Mouse (Mus musculus) layer of hippocampus, postnatal 14 days (tissue): Measurements from ENCODE around the gene Olfr960. TPM values are rescaled to one million over a fixed set of nuclear protein-coding genes. Genes with fewer than 3 reads are reported as not detected.

ENCODE experiments used
- DNase-seq, 2 experiments: peaks; one replicate each; pipeline ENCODE4 v3.0.0; 2021 to 2022; ENCODE audit warnings: low spot score in 2 of 2, mixed read lengths in 1 of 2
- long read RNA-seq, 2 experiments: library from polyadenylated mRNA; stranded (forward); transcript quantifications; one replicate each; pipeline ENCODE4 v2.0.0; 2021
- total RNA-seq, 2 experiments: library from RNA; stranded (reverse); gene quantifications; 2 replicates each; pipeline ENCODE4 v1.2.3; 2021

The Olfr960 gene
- not detected for total RNA-seq
- long read RNA-seq, experiment 1, result 0 reads
- long read RNA-seq, experiment 2, result 0 reads

- DNase-seq, result no peak
Observed at GRCm38 (mm10) chr9:39621073-39621472, at the start of gene Olfr960. Gene Olfr960 (plus strand): TSS chr9:39621373.

- DNase-seq, result no peak
Observed at GRCm38 (mm10) chr9:39575469-39575868, 45.7 kb upstream of the Olfr960 start, which contains the start of gene Olfr959. Gene Olfr959 (minus strand): TSS chr9:39575569.

DNA sequence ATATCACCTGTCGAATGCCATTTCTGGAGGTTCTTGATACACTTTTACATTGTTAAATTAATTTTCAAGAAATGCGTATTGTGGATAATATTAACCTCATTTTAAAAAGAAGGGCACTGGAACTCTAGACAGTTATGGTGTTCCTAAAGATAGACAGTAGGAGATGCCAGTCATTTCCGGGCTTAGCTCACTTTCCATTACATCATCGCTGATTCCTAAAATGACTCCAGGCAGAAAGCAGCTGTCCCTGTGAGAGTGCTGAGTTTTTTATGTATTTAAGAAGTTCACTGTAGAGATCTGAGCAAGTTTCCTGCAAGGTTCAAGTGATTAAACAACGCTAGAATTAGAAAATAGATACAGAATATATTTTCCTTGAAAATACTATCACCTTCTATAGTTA is 44.1 kb upstream of the Olfr960 start:
- no peak for DNase-seq

GRCm38 (mm10) chr9:39602536-39603332 is 18.4 kb upstream of the Olfr960 start:
- DNase-seq, result peak; percentile 26 to 49

DNA sequence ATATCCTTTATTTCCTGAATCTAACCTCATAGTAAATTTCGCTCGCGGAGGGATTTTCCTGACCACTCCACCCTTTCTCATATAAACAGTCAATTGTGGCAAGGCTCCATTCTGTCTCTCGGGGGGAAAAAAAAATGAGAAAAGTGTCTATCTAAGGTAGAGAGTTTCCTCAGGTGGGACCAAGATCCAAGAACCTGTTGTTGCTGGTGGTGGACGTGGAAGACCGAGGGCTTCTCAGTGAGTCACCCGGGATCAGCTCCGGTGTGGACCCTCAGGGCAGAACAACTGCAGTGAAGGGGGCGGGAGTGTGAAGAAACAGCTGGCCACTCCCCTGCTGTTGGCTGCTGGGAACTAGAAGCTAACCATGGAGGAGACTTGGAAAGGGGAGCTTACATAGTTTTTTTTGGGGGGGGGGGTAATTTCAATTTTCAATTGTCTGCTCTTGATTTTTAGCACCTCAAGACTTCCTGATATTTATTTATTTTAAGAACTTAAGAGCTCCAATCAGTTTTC is 17.8 kb upstream of the Olfr960 start:
- no peak for DNase-seq

- peak in 1 of 2 experiments; percentile 9 for DNase-seq
Observed at GRCm38 (mm10) chr9:39603999-39604453, 17.1 kb upstream of the Olfr960 start, which contains the start of gene AW551984. Gene AW551984 (minus strand): TSS chr9:39604403.

GRCm38 (mm10) chr9:39608497-39608896 is 12.7 kb upstream of the Olfr960 start:
- DNase-seq, result no peak

DNA sequence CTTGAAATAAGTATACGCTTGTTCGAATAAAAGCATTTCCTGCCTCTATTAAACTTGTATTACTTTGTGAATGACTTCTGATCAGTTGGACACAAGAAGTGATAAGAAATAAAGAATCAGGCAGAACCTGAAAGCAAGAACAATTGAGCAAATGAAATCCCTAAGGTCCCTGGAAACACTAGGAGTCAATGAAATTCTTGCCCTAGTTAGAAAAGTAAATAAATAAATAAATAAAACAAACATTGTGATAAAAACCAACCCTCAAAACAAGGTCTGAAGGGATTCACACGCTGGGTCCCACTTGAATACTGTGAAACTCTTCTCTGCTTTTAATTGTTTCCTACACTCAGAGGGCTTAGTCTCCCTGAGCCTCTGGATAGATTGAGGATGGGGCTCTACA is 10.8 kb upstream of the Olfr960 start, which contains the start of gene Olfr148:
TSS of gene Olfr148 (plus strand) at position 301 of the 400 bp plus-strand sequence.
- DNase-seq, result no peak

- peak in 1 of 2 experiments; percentile 49 for DNase-seq
Observed at GRCm38 (mm10) chr9:39611953-39612352, 9.2 kb upstream of the Olfr960 start.

- no peak for DNase-seq
Observed at GRCm38 (mm10) chr9:39623783-39624182, 2.6 kb downstream of the Olfr960 start.

DNA sequence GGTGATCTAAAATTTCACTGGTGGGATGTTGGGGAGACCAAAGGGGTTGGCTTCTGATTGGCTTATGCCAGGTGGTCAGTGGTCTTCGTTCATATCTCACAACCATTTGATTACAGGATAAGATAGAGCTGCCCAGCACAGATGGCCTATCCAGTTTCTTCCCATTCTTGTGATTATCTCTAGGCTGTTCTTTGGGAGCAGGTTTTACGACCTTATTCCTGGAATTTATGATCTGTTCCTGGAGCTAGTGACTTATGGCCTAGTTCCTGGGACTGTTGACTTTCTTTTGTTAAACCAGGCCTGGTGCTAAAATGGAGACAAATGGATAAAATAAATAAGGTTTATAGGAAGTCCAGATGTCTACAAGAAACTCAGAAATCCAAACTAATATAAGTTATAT is 3.5 kb downstream of the Olfr960 start:
- no peak for DNase-seq

GRCm38 (mm10) chr9:39629069-39629468 is 7.9 kb downstream of the Olfr960 start:
- DNase-seq, result no peak

GRCm38 (mm10) chr9:39633913-39634594 is 12.9 kb downstream of the Olfr960 start:
- DNase-seq, result peak in 1 of 2 experiments; percentile 68

GRCm38 (mm10) chr9:39644785-39645184 is 23.6 kb downstream of the Olfr960 start, which contains the start of gene Olfr961:
Gene Olfr961 (plus strand): TSS chr9:39645085.
- DNase-seq, result no peak

- DNase-seq, result no peak
Observed at GRCm38 (mm10) chr9:39647382-39647781, 26.2 kb downstream of the Olfr960 start.

DNA sequence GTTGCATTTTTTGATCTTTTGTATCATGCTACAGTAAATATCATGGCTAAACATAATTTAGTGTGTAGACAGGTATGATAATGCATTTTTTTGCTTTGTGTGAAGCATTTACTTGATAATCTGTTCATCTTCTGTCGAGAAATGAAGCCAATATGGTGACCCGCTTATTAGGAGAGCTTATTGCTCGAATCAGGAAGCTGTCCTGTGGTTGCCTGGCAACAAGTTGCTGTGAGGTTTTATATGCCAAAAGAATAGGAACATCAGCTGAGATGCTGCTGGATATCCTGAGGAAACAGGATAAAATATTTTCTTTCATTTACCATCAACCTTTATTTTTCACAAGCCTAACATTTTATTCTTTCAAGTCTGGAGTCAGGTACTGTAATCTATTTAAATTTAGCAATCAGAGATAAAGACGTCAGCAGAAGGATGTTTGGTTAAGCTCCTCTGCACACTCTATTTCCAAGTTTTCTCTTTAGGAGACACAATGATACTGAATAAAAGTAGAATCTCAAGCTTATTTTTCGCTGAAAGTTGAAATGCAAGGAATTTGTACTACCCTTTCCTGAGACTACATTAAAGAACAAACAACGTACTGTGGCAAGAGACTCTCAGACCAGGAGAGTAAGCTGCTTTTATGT is 33.7 kb downstream of the Olfr960 start:
- peak in 1 of 2 experiments; percentile 22 for DNase-seq

- no peak for DNase-seq
Observed at GRCm38 (mm10) chr9:39666905-39667304, 45.7 kb downstream of the Olfr960 start, which contains the start of gene Olfr963. Gene Olfr963 (plus strand): TSS chr9:39667205.

- no peak for DNase-seq
Observed at GRCm38 (mm10) chr9:39669723-39670122, 48.5 kb downstream of the Olfr960 start.
